In genomic region chr4:97357958-97358357, GRCm38 (mm10) we compare ENCODE assay signal across 17 mouse cellular contexts.
DNase-seq lines count a peak whose midpoint lies in the region; ATAC-seq and TF ChIP-seq lines count a peak whose summit lies in the region.
"Had no signal": no experiment of that assay in that cellular context is flagged by ENCODE, and none has a peak within 500 bp of the region (broad histone marks: within the 10 kb centered on the region; RNA-seq: fewer than 3 reads in every experiment).

No protein-coding gene starts in this region.

- intact Hi-C loops in heart, postnatal 10 days (cut with DNase I) = no loop called here
- intact Hi-C loops in left cerebral cortex, postnatal 25 days (cut with DNase I) = no loop called here

- H3K27me3 ChIP-seq in heart, embryonic 12.5 days (replicated peaks) = no peaks in the 10 kb centered on the region
- no peaks in the 10 kb centered on the region for H3K27me3 ChIP-seq in kidney, embryonic 14.5 days (ENCODE audit: control insufficient read depth, insufficient read depth, low read length)
- no peaks in the 10 kb centered on the region for H3K27me3 ChIP-seq in MEL (ENCODE audit: control insufficient read depth in 1 of 2, insufficient read depth in 2 of 2, low read length in 2 of 2)
- H3K27me3 ChIP-seq: hindbrain, embryonic 15.5 days; limb, embryonic 13.5 days; neural tube, embryonic 15.5 days had no signal

- no peaks in the 10 kb centered on the region for H3K79me2 ChIP-seq in MEL (ENCODE audit: control insufficient read depth, insufficient read depth, low read length, poor library complexity)

- TF ChIP-seq EP300 in MEL (IDR thresholded peaks at IDR 0.05; ENCODE audit: low read depth in 1 of 2, low read length in 2 of 2) = no peak

- H3K4me1 ChIP-seq in heart, embryonic 12.5 days (replicated peaks) = no peaks in the 10 kb centered on the region
- H3K4me1 ChIP-seq in kidney, embryonic 14.5 days (ENCODE audit: control insufficient read depth, insufficient read depth, low read length) = no peaks in the 10 kb centered on the region
- no peaks in the 10 kb centered on the region for H3K4me1 ChIP-seq in MEL (ENCODE audit: control insufficient read depth in 1 of 2, insufficient read depth in 2 of 2, low read length in 2 of 2)
- H3K4me1 ChIP-seq: hindbrain, embryonic 15.5 days; limb, embryonic 13.5 days; neural tube, embryonic 15.5 days had no signal

- no peak overlapping the region for H3K4me2 ChIP-seq in heart, embryonic 12.5 days
- H3K4me2 ChIP-seq in kidney, embryonic 14.5 days (replicated peaks; ENCODE audit: low read depth, low read length) = no peak overlapping the region
- H3K4me2 ChIP-seq: hindbrain, embryonic 15.5 days; limb, embryonic 13.5 days; neural tube, embryonic 15.5 days had no signal

- no peak overlapping the region for H3K4me3 ChIP-seq in heart, embryonic 12.5 days
- H3K4me3 ChIP-seq in kidney, embryonic 14.5 days (ENCODE audit: low read length) = no peak overlapping the region
- H3K4me3 ChIP-seq in MEL (ENCODE audit: control insufficient read depth in 1 of 2, insufficient read depth in 1 of 2, low read depth in 2 of 2, low read length in 2 of 2) = no peak overlapping the region
- H3K4me3 ChIP-seq: erythroblast, embryonic 14.5 days; gastrocnemius, adult 2 months; hindbrain, embryonic 15.5 days; limb, embryonic 13.5 days; neural tube, embryonic 15.5 days had no signal

- no peak overlapping the region for H3K9ac ChIP-seq in heart, embryonic 12.5 days
- H3K9ac ChIP-seq in kidney, embryonic 14.5 days (ENCODE audit: low read depth, low read length) = no peak overlapping the region
- H3K9ac ChIP-seq in MEL (ENCODE audit: control insufficient read depth, low read depth, low read length, poor library complexity, severe bottlenecking) = no peak overlapping the region
- H3K9ac ChIP-seq: forebrain, postnatal 0 days; hindbrain, embryonic 15.5 days; limb, embryonic 13.5 days; liver, postnatal 0 days; neural tube, embryonic 15.5 days had no signal

- no peak for TF ChIP-seq POLR2A in MEL (IDR thresholded peaks at IDR 0.05; ENCODE audit: control insufficient read depth in 1 of 2, insufficient read depth in 1 of 2, low read depth in 1 of 2, low read length in 2 of 2, poor library complexity in 1 of 2)
- no peak for TF ChIP-seq POLR2A in brain, embryonic 14.5 days (IDR thresholded peaks at IDR 0.05; ENCODE audit: borderline replicate concordance, extremely low read depth, insufficient read depth, insufficient read length, poor library complexity, severe bottlenecking)

- no peak overlapping the region for H3K27ac ChIP-seq in heart, embryonic 12.5 days (ENCODE audit: poor library complexity, severe bottlenecking)
- H3K27ac ChIP-seq in kidney, embryonic 14.5 days (ENCODE audit: low read depth, low read length) = no peak overlapping the region
- no peak overlapping the region for H3K27ac ChIP-seq in MEL (ENCODE audit: control insufficient read depth, low read depth, low read length)
- H3K27ac ChIP-seq: gastrocnemius, adult 2 months; hindbrain, embryonic 15.5 days; limb, embryonic 13.5 days; neural tube, embryonic 15.5 days; stomach, postnatal 0 days had no signal

- H3K9me3 ChIP-seq in heart, embryonic 12.5 days (replicated peaks) = no peaks in the 10 kb centered on the region
- no peaks in the 10 kb centered on the region for H3K9me3 ChIP-seq in kidney, embryonic 14.5 days (ENCODE audit: control insufficient read depth, low read length)
- no peaks in the 10 kb centered on the region for H3K9me3 ChIP-seq in MEL (replicated peaks; ENCODE audit: insufficient read depth, low read length)
- H3K9me3 ChIP-seq: hindbrain, embryonic 15.5 days; limb, embryonic 13.5 days; neural tube, embryonic 15.5 days had no signal

- TF ChIP-seq RAD21 in MEL (IDR thresholded peaks at IDR 0.05; ENCODE audit: low read depth, low read length) = no peak

- H3K36me3 ChIP-seq in heart, embryonic 12.5 days = no peaks in the 10 kb centered on the region
- no peaks in the 10 kb centered on the region for H3K36me3 ChIP-seq in kidney, embryonic 14.5 days (ENCODE audit: control insufficient read depth, insufficient read depth, low read length)
- no peaks in the 10 kb centered on the region for H3K36me3 ChIP-seq in MEL (ENCODE audit: control insufficient read depth in 1 of 2, insufficient read depth in 2 of 2, low read length in 2 of 2)
- H3K36me3 ChIP-seq: hindbrain, embryonic 15.5 days; limb, embryonic 13.5 days; neural tube, embryonic 15.5 days had no signal

- peak; percentile 8 to 17 for DNase-seq in heart, postnatal 10 days
- peak; percentile 2 to 10 for DNase-seq in kidney, postnatal 4 days
- DNase-seq in MEL (ENCODE audit: low read depth, low spot score) = peak; percentile 5
- DNase-seq in brain, embryonic 14.5 days (ENCODE audit: low read depth) = peak; percentile 72
- no peak for DNase-seq in left cerebral cortex, postnatal 25 days (ENCODE audit: low spot score in 2 of 2)
- DNase-seq: adrenal gland, adult 8-10 months; forebrain, postnatal 0 days; gastrocnemius, adult 2 months; heart, adult 11 months; liver, postnatal 0 days had no signal

- WGBS in heart, embryonic 12.5 days = 70% methylated on average over 1 of the region's 1 CpGs
- WGBS in kidney, embryonic 14.5 days = 71% methylated on average over 1 of the region's 1 CpGs

- TF ChIP-seq CTCF in MEL (IDR thresholded peaks at IDR 0.05 in 2 of 3, conservative IDR thresholded peaks at IDR 0.05 in 1 of 3; ENCODE audit: control insufficient read depth in 1 of 3, insufficient read depth in 1 of 3, low read depth in 2 of 3, low read length in 3 of 3, poor library complexity in 1 of 3, severe bottlenecking in 1 of 3) = no peak
- no peak for TF ChIP-seq CTCF in brain, embryonic 14.5 days (IDR thresholded peaks at IDR 0.05; ENCODE audit: borderline replicate concordance, extremely low read depth, insufficient read depth, insufficient read length)

- no peak for ATAC-seq in heart, embryonic 12.5 days (ENCODE audit: insufficient number of reproducible peaks, low FRiP score)
- ATAC-seq in kidney, embryonic 14.5 days (ENCODE audit: low FRiP score, low TSS enrichment) = no peak
- ATAC-seq: forebrain, postnatal 0 days; liver, postnatal 0 days had no signal

TF ChIP-seq in MEL, 35 proteins besides CTCF, POLR2A, EP300 and RAD21:
- no peak for TF ChIP-seq E2F4 (IDR thresholded peaks at IDR 0.05; ENCODE audit: borderline replicate concordance, low read depth, low read length)
- TF ChIP-seq KAT2A (conservative IDR thresholded peaks at IDR 0.05; ENCODE audit: low read depth, low read length) = no peak
- TF ChIP-seq NELFE (IDR thresholded peaks at IDR 0.05; ENCODE audit: low read depth, low read length) = no peak
- TF ChIP-seq NRF1 (IDR thresholded peaks at IDR 0.05; ENCODE audit: insufficient read depth, low read depth, low read length, poor library complexity, severe bottlenecking) = no peak
- TF ChIP-seq MYB (IDR thresholded peaks at IDR 0.05; ENCODE audit: low read depth, low read length) = no peak
- TF ChIP-seq ETS1 (IDR thresholded peaks at IDR 0.05; ENCODE audit: low read depth, low read length) = no peak
- TF ChIP-seq CHD1 (IDR thresholded peaks at IDR 0.05; ENCODE audit: low read depth, low read length) = no peak
- no peak for TF ChIP-seq ZKSCAN1 (IDR thresholded peaks at IDR 0.05; ENCODE audit: low read depth, low read length)
- TF ChIP-seq SMC3 (IDR thresholded peaks at IDR 0.05; ENCODE audit: low read depth, low read length) = no peak
- no peak for TF ChIP-seq HCFC1 (IDR thresholded peaks at IDR 0.05; ENCODE audit: low read depth, low read length)
- TF ChIP-seq USF2 (IDR thresholded peaks at IDR 0.05; ENCODE audit: borderline replicate concordance in 1 of 2, insufficient read depth in 1 of 2, low read depth in 1 of 2, low read length in 2 of 2) = no peak
- no peak for TF ChIP-seq POLR2AphosphoS2 (IDR thresholded peaks at IDR 0.05; ENCODE audit: low read length)
- TF ChIP-seq CHD2 (IDR thresholded peaks at IDR 0.05; ENCODE audit: low read length) = no peak

Comparison
In these comparisons a context has a peak if more than half of its experiments do, and no peak if none do; other contexts are left out.
1. DNase-seq: peak in heart, postnatal 10 days (2 of 2), kidney, postnatal 4 days (2 of 2), MEL (single experiment) and brain, embryonic 14.5 days (single experiment); none in left cerebral cortex, postnatal 25 days (0 of 2).